Mouse (Mus musculus): ENCODE results near the gene Chst5.
"Not testable (repeated sequence)": the region's sequence is repeated elsewhere in the genome, so short reads cannot be mapped to it uniquely, and the experiment has no call there.

GRCm38 (mm10) chr8:111853219-111853618 is 57.0 kb downstream of the Chst5 start:
- TF ChIP-seq POLR2A (IDR thresholded peaks at IDR 0.05; ENCODE audit: low read depth, low read length); CTCF (IDR thresholded peaks at IDR 0.05; ENCODE audit: extremely low read depth, insufficient read depth, insufficient read length, insufficient replicate concordance): not testable (repeated sequence)
